Mouse (Mus musculus) ES-Bruce4 (cell line): ENCODE measurements around the gene Mesp2. TPM values are rescaled to one million over a fixed set of nuclear protein-coding genes. Genes with fewer than 3 reads are reported as not detected.

Experiments
- H3K27ac ChIP-seq: 2 replicates; pipeline ENCODE4 v1.5.1; 2012; ENCODE audit warnings: low read length, inconsistent platforms; ENCODE audit not compliant: insufficient read depth
- H3K27me3 ChIP-seq: 2 replicates; pipeline ENCODE4 v1.6.1; 2012; ENCODE audit warnings: mild to moderate bottlenecking, low read length, inconsistent platforms; ENCODE audit not compliant: control insufficient read depth, poor library complexity, insufficient read depth, severe bottlenecking
- H3K36me3 ChIP-seq: 2 replicates; pipeline ENCODE4 v1.6.1; 2012; ENCODE audit warnings: inconsistent platforms, mild to moderate bottlenecking, low read length, moderate library complexity; ENCODE audit not compliant: control insufficient read depth, poor library complexity, insufficient read depth, severe bottlenecking
- H3K4me1 ChIP-seq: one replicate; pipeline ENCODE4 v1.8.1; 2011; ENCODE audit warnings: low read length; ENCODE audit not compliant: control insufficient read depth, insufficient read depth
- H3K4me3 ChIP-seq: 2 replicates; pipeline ENCODE4 v1.5.1; 2011; ENCODE audit warnings: low read depth, mild to moderate bottlenecking, low read length
- H3K9ac ChIP-seq: 2 replicates; pipeline ENCODE4 v1.6.1; 2012; ENCODE audit warnings: low read depth, mild to moderate bottlenecking, inconsistent platforms; ENCODE audit not compliant: poor library complexity, severe bottlenecking
- H3K9me3 ChIP-seq: replicated peaks from 2 replicates; pipeline ENCODE4 v1.6.1; 2012; ENCODE audit warnings: mild to moderate bottlenecking, low read length, inconsistent platforms; ENCODE audit not compliant: control insufficient read depth, poor library complexity, insufficient read depth, severe bottlenecking
- CTCF ChIP-seq: IDR thresholded peaks from one replicate; pipeline ENCODE4 v1.8.1; 2011; ENCODE audit warnings: low read depth, low read length
- EP300 ChIP-seq: IDR thresholded peaks from 2 replicates; pipeline ENCODE4 v1.6.1; 2011; ENCODE audit warnings: low read depth, low read length; ENCODE audit not compliant: insufficient read depth
- POLR2A ChIP-seq: IDR thresholded peaks from one replicate; pipeline ENCODE4 v1.8.1; 2011; ENCODE audit warnings: low read length; ENCODE audit not compliant: insufficient read depth
- polyA plus RNA-seq: library from polyadenylated mRNA; stranded (reverse); fragments of >200 nt; gene quantifications from 2 replicates; pipeline ENCODE4 v1.2.4, GENCODE M21; 2011; ENCODE audit warnings: low read depth; ENCODE audit not compliant: missing spikeins, insufficient read depth, insufficient read length

Mesp2 gene
- polyA plus RNA-seq, 1 experiment: 1.2 TPM

- TF ChIP-seq POLR2A: peak; percentile 60
- TF ChIP-seq CTCF: no peak
- TF ChIP-seq EP300: 0 out of 2 replicates have a peak, but pooled peaks have one; percentile 25
- H3K36me3 ChIP-seq: no peaks in the 10 kb centered on the region
- no peaks in the 10 kb centered on the region for H3K4me1 ChIP-seq
- peak overlapping the region; percentile 46 for H3K9ac ChIP-seq
- H3K9me3 ChIP-seq: no peaks in the 10 kb centered on the region
- H3K27ac ChIP-seq: no peak overlapping the region
- peak overlapping the region; percentile 65 for H3K4me3 ChIP-seq
- no peaks in the 10 kb centered on the region for H3K27me3 ChIP-seq
Measured at GRCm38 (mm10) chr7:79847456-79848451, 37.2 kb downstream of the Mesp2 start.

DNA sequence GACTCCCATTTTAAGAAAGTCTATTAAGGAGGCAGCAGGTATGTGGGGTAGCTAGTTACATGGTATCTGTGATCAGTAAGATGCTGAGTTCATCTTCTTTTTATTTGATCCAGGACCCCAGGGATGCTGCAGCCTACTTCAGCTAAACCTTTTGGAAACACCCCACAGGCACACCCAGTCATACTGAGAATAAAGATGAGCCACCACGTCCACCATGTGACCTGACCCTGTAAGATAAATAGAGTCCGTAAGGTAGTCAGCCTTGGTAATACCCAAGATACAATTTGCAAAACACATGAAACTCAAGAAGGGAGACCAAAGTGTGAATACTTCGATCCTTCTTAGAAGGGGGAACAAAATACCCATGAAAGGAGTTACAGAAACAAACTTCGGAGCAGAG lies 45.8 kb downstream of the Mesp2 start:
- no peaks in the 10 kb centered on the region for H3K9me3 ChIP-seq
- H3K4me3 ChIP-seq: no peak overlapping the region
- H3K27me3 ChIP-seq: no peaks in the 10 kb centered on the region
- no peak overlapping the region for H3K9ac ChIP-seq
- peaks cover 3% of the 10 kb centered on the region for H3K4me1 ChIP-seq
- no peaks in the 10 kb centered on the region for H3K36me3 ChIP-seq
- H3K27ac ChIP-seq: no peak overlapping the region
- TF ChIP-seq CTCF: no peak
- no peak for TF ChIP-seq POLR2A

- TF ChIP-seq POLR2A (no peak), CTCF (no peak), EP300 (no peak)
- H3K27ac ChIP-seq: no peak overlapping the region
Measured at GRCm38 (mm10) chr7:79858202-79858934, 47.8 kb downstream of the Mesp2 start.

GRCm38 (mm10) chr7:79858956-79859630 lies 48.6 kb downstream of the Mesp2 start:
- TF ChIP-seq EP300 (no peak), POLR2A (no peak), CTCF (no peak)
- no peak overlapping the region for H3K27ac ChIP-seq

More at GRCm38 (mm10) chr7:79858202-79858934, 47.8 kb downstream of the Mesp2 start:
- no peak overlapping the region for H3K9ac ChIP-seq
- H3K4me1 ChIP-seq: peaks cover 10% of the 10 kb centered on the region
- H3K36me3 ChIP-seq: no peaks in the 10 kb centered on the region
- H3K9me3 ChIP-seq: no peaks in the 10 kb centered on the region
- no peaks in the 10 kb centered on the region for H3K27me3 ChIP-seq
- H3K4me3 ChIP-seq: no peak overlapping the region

GRCm38 (mm10) chr7:79860811-79861210 lies 50.3 kb downstream of the Mesp2 start, which contains the start of gene Anpep:
TSS of gene Anpep (minus strand) at chr7:79861059.
- Histone ChIP-seq H3K27ac (no peak within 1 kb of the TSS), H3K9ac (no peak within 1 kb of the TSS), H3K9me3 (no peaks in the 10 kb centered on the region), H3K4me1 (peaks cover 10% of the 10 kb centered on the region), H3K27me3 (no peaks in the 10 kb centered on the region), H3K36me3 (no peaks in the 10 kb centered on the region), H3K4me3 (no peak within 1 kb of the TSS)
- TF ChIP-seq CTCF (no peak), POLR2A (no peak), EP300 (no peak)

More at GRCm38 (mm10) chr7:79858956-79859630, 48.6 kb downstream of the Mesp2 start:
- Histone ChIP-seq H3K27me3 (no peaks in the 10 kb centered on the region), H3K36me3 (no peaks in the 10 kb centered on the region), H3K4me3 (no peak overlapping the region), H3K9ac (no peak overlapping the region), H3K4me1 (peaks cover 10% of the 10 kb centered on the region), H3K9me3 (no peaks in the 10 kb centered on the region)
